Mouse (Mus musculus) CH12.LX (cell line): ENCODE results near the gene Grb2.

Experiments
- CTCF ChIP-seq, 2 experiments: IDR thresholded peaks in 1 of 2; conservative IDR thresholded peaks in 1 of 2; 2 replicates each; pipeline ENCODE4 v1.5.1; 2011 to 2012; ENCODE audit warnings: low read depth in 2 of 2, low read length in 2 of 2, improper control_type of control experiment in 1 of 2, inconsistent platforms in 1 of 2, mild to moderate bottlenecking in 1 of 2, moderate library complexity in 1 of 2
- EP300 ChIP-seq: IDR thresholded peaks from 2 replicates; pipeline ENCODE4 v1.6.1; 2011; ENCODE audit warnings: low read length, improper control_type of control experiment
- MEF2A ChIP-seq: IDR thresholded peaks from 2 replicates; pipeline ENCODE4 v1.6.1; 2014; ENCODE audit warnings: low read depth, mild to moderate bottlenecking, inconsistent platforms, low read length, improper control_type of control experiment, borderline replicate concordance

GRCm38 (mm10) chr11:115697722-115698121, 10.7 kb downstream of the Grb2 start:
- no peak for TF ChIP-seq CTCF (conservative IDR thresholded peaks at IDR 0.05 in 1 of 2, IDR thresholded peaks at IDR 0.05 in 1 of 2; ENCODE audit: low read depth in 2 of 2, low read length in 2 of 2)
- TF ChIP-seq MEF2A, result no peak
- no peak for TF ChIP-seq EP300
